Mouse (Mus musculus) left cerebral cortex, postnatal 36 days (tissue): ENCODE data around the gene Hoxc8. TPM values are rescaled to one million over a fixed set of nuclear protein-coding genes. Genes with fewer than 3 reads are reported as not detected.

ENCODE experiments used
- DNase-seq, 2 experiments: peaks; one replicate each; pipeline ENCODE4 v3.0.0; 2021 to 2022; ENCODE audit warnings: low spot score in 2 of 2, mixed read lengths in 1 of 2
- intact Hi-C: fragments of 180-260 bp; cut with DNase I; formaldehyde crosslinking; loops from one replicate; pipeline ENCODE4 v1.15.1; 2025
- total RNA-seq, 2 experiments: library from RNA; stranded (reverse); gene quantifications; 2 replicates each; pipeline ENCODE4 v1.2.3; 2021

Gene Hoxc8
- total RNA-seq, 2 experiments from 2014 or later, result not detected

DNA sequence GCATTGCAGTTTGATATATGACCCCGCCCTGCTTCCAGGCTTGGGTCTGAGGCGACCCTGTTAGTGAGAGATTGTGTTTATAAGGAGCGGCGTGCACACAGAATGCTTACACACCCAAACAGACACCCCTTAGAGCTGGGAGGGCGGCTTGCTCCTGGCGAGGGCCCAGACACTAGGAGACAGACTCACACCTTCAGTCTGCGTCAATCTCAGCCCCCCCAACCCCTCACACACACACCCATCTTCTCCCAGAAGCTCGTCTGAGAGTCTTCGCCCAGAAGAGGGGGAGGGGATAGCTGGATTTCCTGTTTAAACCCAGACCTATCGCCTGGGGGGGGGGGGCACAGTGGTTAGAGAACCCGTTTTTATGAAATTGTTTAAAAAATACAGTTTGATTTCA lies 9.5 kb downstream of the Hoxc8 start:
- intact Hi-C loops, result loop anchor here (5.0 kb wide), 1 partner anchor 53 kb away; no protein-coding TSS in a partner anchor
- no peak for DNase-seq

- intact Hi-C loops, result no loop called here
These were observed 10.1 kb downstream of the Hoxc8 start for GRCm38 (mm10) chr15:103000501-103000901.

GRCm38 (mm10) chr15:103001370-103001769 lies 11.0 kb downstream of the Hoxc8 start:
- no peak for DNase-seq
- intact Hi-C loops, result no loop called here

More at GRCm38 (mm10) chr15:103000501-103000901, 10.1 kb downstream of the Hoxc8 start:
- no peak for DNase-seq

DNA sequence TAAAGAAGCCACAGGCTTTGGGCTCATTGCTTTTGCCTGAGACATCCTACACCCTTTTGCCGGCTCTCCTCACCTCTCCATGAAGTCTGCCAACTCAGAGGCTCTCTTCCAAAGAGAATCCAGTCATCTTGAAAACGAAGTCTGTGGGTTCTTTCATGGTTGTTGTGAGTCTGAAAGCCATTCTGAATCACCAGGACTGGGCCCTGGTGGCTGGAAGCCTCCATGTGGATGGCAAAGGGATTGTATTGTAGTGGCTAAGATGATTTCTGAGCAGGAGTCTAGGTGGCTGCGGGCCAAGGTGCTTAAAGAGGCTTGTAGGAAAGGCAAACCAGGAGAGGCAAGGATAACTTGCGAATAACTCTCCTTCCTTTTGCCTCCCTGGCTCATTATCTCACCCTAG lies 11.7 kb downstream of the Hoxc8 start:
- intact Hi-C loops, result no loop called here
- DNase-seq, result no peak

DNA sequence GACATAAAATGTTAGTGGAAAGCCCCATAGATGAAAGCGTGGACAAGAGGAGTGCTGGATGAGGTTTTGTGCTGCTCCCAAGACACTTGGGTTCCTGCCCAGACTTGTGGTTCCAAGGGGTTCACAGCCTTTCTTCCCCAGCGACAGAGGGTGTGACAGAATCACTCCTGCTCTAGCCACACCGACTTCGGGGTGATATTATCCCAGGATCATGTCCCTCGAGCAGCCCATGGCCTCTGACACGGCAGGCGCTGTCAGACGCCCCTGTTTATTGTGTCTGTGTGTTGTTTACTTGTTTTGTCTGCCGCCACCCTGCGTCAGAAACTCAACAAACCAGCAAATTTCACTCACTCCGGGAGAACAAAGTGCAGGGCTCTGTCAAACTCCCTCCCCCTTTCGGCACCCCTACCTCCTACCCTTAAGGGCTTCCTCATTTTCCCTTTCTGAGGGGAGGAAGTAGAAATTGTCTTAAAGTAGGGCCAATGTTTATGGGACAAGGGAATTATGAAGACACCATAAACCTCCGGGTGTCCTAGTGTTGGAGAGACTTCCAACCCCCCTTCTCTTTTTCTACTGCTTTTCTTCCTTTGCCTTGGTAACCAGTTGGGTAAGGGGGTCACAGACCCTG lies 12.5 kb downstream of the Hoxc8 start:
- no peak for DNase-seq
- intact Hi-C loops, result no loop called here

GRCm38 (mm10) chr15:103005308-103005707 lies 14.9 kb downstream of the Hoxc8 start:
- intact Hi-C loops, result no loop called here
- DNase-seq, result no peak

DNA sequence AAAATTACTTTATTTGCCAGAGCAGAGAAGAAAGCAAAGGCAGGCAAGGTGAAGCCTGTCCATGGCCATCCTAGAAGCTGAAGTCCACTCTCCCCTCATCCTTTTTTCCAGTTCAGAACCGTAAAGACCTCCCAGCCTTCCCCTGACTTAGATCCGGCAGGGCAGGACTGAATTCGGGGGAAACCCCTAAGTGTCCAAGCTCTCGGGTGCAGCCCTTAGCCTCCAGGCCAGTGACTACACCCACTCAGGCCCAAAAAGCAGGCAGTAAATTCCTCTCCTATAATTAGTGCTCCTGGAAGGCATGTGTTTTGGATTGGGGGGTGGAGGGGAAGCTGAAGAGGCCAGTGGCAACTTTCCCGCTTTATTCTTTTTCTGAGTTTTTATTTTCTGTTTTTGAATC lies 15.4 kb downstream of the Hoxc8 start:
- intact Hi-C loops, result no loop called here

DNA sequence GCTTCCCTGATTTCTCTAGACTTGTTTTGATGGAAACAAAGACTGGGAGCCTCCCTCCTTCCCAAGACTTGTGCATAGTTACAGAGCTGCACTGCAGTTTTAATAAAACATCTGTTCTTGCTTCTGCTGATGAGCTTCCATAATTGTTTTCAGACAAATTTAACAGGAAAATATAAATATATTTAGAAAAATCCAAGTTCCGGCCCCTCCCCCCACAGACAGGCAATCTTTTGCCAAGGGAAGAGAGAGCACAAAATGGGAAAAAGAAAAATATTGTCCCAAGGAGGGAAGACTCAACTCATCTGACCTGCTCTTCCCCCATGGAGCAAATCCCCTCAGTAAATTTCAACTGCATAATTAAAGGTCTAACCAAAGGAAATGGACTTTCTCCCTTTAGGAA lies 15.9 kb downstream of the Hoxc8 start:
- intact Hi-C loops, result no loop called here
- DNase-seq, result no peak

More for the DNA sequence above, 15.4 kb downstream of the Hoxc8 start:
- DNase-seq, result no peak

GRCm38 (mm10) chr15:103009265-103010111 lies 19.1 kb downstream of the Hoxc8 start:
- intact Hi-C loops, result no loop called here
- no peak for DNase-seq

DNA sequence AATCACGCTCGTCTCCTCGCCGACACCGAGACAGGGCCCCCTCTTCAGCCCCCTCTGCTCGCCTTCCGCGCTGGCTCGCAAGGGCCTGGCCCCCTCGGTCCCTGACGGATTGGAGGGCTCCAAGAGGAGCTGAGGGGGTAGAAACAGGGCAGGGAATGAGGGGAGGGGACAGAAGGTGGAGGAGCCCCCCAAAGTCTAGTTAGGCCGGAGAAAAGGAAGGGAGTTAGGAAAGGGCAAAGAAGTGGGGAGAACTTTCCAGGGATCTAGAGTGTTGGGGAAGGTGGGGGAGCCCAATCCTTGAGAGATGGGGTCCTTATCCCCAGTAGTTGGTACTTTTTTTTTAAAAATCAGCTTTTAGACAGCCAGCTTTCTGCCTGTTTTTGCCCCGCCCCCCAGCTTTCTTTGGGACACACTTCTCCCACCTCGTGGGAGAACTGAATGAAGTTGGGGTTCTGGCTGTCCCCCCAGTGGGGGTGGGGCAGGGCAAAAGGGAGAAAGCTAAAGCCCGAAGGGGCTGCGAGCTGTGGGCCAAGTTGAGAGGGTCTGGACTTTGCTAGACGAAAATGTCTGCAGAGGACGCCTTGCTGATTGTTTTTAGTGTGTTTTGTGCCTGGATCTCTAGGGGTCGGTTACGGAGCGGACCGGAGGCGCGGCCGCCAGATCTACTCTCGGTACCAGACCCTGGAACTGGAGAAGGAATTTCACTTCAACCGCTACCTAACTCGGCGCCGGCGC lies 19.9 kb downstream of the Hoxc8 start:
- DNase-seq, result no peak
- intact Hi-C loops, result no loop called here

- DNase-seq, result no peak
- intact Hi-C loops, result no loop called here
These were observed 20.6 kb downstream of the Hoxc8 start for GRCm38 (mm10) chr15:103010847-103011555.

DNA sequence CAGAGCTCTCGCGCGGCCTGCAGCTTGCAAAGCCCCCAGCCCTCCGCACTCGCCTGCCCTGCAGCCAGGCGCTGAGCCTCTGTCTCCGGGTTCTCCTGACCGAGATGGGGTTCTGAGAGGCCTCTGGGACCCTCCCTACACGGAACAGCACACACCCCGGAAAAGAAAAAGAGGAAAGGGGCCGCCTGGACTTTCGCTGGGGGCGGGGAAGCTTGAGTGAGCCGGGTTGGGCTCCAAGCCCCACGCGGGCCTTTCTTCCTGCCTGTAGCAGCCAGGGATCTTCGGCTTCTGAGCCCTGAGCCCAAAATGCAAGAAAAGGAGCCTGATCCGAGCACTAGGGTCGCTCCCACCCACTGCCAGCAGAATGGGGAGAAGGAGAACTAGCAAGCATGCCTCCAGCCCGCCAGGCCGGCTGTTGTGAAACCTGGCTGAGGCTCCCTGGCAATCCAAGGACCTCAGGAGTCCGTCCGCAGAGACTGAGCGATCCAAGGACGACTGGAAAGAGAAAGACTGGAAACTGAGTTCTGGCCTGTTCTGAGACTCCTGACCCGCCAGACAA lies 21.6 kb downstream of the Hoxc8 start:
- DNase-seq, result no peak
- intact Hi-C loops, result loop anchor here (2.0 kb wide), 1 partner anchor 109 kb away; no protein-coding TSS in a partner anchor

- DNase-seq, result no peak
- intact Hi-C loops, result loop anchor here (1.0 to 2.0 kb wide), 2 partner anchors 107 to 152 kb away; no protein-coding TSS in a partner anchor
These were observed 23.0 kb downstream of the Hoxc8 start for GRCm38 (mm10) chr15:103013238-103013984.

- intact Hi-C loops, result no loop called here
These were observed 24.0 kb downstream of the Hoxc8 start for GRCm38 (mm10) chr15:103014166-103015008.

DNA sequence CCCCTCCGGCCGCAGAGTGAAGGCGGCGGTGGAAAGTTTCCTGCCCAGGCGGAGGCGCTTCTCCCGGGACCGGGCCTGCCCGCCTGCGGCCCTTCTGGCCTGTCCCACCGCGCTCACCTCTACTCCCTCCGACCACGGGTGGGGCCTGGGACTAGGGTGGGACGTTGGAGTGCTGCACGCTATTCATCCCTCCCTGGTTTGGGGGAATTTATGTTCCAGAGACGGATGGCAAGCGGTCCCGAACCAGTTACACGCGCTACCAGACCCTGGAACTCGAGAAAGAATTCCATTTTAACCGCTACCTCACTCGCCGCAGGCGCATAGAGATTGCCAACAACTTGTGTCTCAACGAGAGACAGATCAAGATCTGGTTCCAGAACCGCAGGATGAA lies 24.6 kb downstream of the Hoxc8 start:
- no peak for DNase-seq
- intact Hi-C loops, result no loop called here

More at GRCm38 (mm10) chr15:103014166-103015008, 24.0 kb downstream of the Hoxc8 start:
- no peak for DNase-seq

- no peak for DNase-seq
These were observed 25.2 kb downstream of the Hoxc8 start for GRCm38 (mm10) chr15:103015406-103016166.

DNA sequence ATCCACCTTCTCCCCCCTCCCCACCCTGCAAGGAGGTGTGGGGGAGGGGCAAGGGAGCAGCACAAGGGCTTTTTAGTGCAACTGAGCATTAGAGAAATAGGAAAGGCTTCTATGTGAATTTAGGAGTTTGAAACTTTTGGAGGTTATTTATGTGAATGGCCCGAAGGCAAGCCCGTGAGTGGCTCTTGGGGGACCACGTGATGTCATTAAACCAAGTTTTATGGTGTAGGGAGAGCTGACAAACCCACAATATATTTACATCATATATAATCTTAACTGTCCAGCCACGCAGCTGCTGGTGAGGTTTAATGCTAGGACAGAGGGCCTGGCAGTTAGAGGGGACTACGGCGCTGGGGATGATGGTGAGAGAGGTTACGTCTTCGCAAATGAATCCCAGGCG lies 28.2 kb downstream of the Hoxc8 start, which contains the start of gene Hoxc4:
Gene Hoxc4 (plus strand): TSS at position 299 of the 400 bp plus-strand sequence.
- no peak for DNase-seq
- intact Hi-C loops, result no loop called here

More at GRCm38 (mm10) chr15:103015406-103016166, 25.2 kb downstream of the Hoxc8 start:
- intact Hi-C loops, result no loop called here
